Mouse (Mus musculus) CH12.LX (cell line): ENCODE measurements around the gene Tspyl1. TPM values are rescaled to one million over a fixed set of nuclear protein-coding genes. Genes with fewer than 3 reads are reported as not detected.

ENCODE experiments used
- DNase-seq: peaks from one replicate; pipeline ENCODE4 v3.0.0-alpha.2; 2013; ENCODE audit errors: extremely low read depth
- H3K27ac ChIP-seq: 2 replicates; pipeline ENCODE4 v1.5.1; 2012; ENCODE audit warnings: low read depth, mild to moderate bottlenecking, control low read depth, moderate library complexity; ENCODE audit not compliant: insufficient read depth
- H3K27me3 ChIP-seq: replicated peaks from 2 replicates; pipeline ENCODE3; 2012; ENCODE audit warnings: inconsistent platforms
- H3K36me3 ChIP-seq, 2 experiments: replicated peaks in 1 of 2; 2 replicates each; pipeline versions ENCODE3 to v1.6.1; 2012; ENCODE audit warnings: inconsistent platforms in 1 of 2, low read length in 1 of 2, mild to moderate bottlenecking in 1 of 2, mixed read lengths in 1 of 2, moderate library complexity in 1 of 2; ENCODE audit not compliant: control insufficient read depth in 1 of 2, insufficient read depth in 1 of 2
- H3K4me1 ChIP-seq, 2 experiments: 2 replicates each; pipeline ENCODE4 v1.6.1; 2012; ENCODE audit warnings: inconsistent platforms in 1 of 2, moderate library complexity in 1 of 2; ENCODE audit not compliant: insufficient read depth in 2 of 2, control insufficient read depth in 1 of 2
- H3K4me2 ChIP-seq: 2 replicates; pipeline ENCODE4 v1.6.1; 2012; ENCODE audit warnings: low read depth, mild to moderate bottlenecking, control low read depth; ENCODE audit not compliant: poor library complexity, insufficient read depth, severe bottlenecking
- H3K4me3 ChIP-seq, 3 experiments: fragments of 150-350 bp in 1 of 3; sonication (generic) in 1 of 3; replicated peaks in 1 of 3; 2 replicates each; pipeline versions ENCODE3 to v1.5.1; 2011 to 2012; ENCODE audit warnings: low read depth in 2 of 3, low read length in 2 of 3, mild to moderate bottlenecking in 2 of 3, moderate library complexity in 2 of 3, control low read depth in 1 of 3, improper control_type of control experiment in 1 of 3, inconsistent platforms in 1 of 3, mixed read lengths in 1 of 3; ENCODE audit not compliant: poor library complexity in 1 of 3
- H3K79me2 ChIP-seq: replicated peaks from 2 replicates; pipeline ENCODE4 v1.6.1; 2012; ENCODE audit warnings: mild to moderate bottlenecking, moderate library complexity; ENCODE audit not compliant: control insufficient read depth, poor library complexity, insufficient read depth, severe bottlenecking; ENCODE audit errors: extremely low read depth
- H3K9ac ChIP-seq: 2 replicates; pipeline ENCODE4 v1.6.1; 2012; ENCODE audit warnings: low read depth, mild to moderate bottlenecking, control low read depth, moderate library complexity; ENCODE audit not compliant: insufficient read depth
- H3K9me3 ChIP-seq: replicated peaks from 2 replicates; pipeline ENCODE3; 2012; ENCODE audit warnings: low read length, inconsistent platforms, mixed read lengths
- BHLHE40 ChIP-seq: IDR thresholded peaks from 2 replicates; pipeline ENCODE4 v1.6.1; 2011; ENCODE audit warnings: mild to moderate bottlenecking, low read depth, low read length, improper control_type of control experiment
- CHD1 ChIP-seq: IDR thresholded peaks from 2 replicates; pipeline ENCODE4 v1.6.1; 2012; ENCODE audit warnings: low read depth, low read length, improper control_type of control experiment, inconsistent platforms
- CHD2 ChIP-seq: IDR thresholded peaks from 2 replicates; pipeline ENCODE4 v1.6.1; 2011; ENCODE audit warnings: low read length, improper control_type of control experiment
- CTCF ChIP-seq, 2 experiments: IDR thresholded peaks in 1 of 2; conservative IDR thresholded peaks in 1 of 2; 2 replicates each; pipeline ENCODE4 v1.5.1; 2011 to 2012; ENCODE audit warnings: low read depth in 2 of 2, low read length in 2 of 2, improper control_type of control experiment in 1 of 2, inconsistent platforms in 1 of 2, mild to moderate bottlenecking in 1 of 2, moderate library complexity in 1 of 2
- E2F4 ChIP-seq: IDR thresholded peaks from 2 replicates; pipeline ENCODE4 v1.6.1; 2011; ENCODE audit warnings: low read depth, low read length, improper control_type of control experiment; ENCODE audit not compliant: insufficient replicate concordance
- ELF1 ChIP-seq: IDR thresholded peaks from 2 replicates; pipeline ENCODE4 v1.6.1; 2014; ENCODE audit warnings: low read depth, mild to moderate bottlenecking, inconsistent platforms, low read length, improper control_type of control experiment
- EP300 ChIP-seq: IDR thresholded peaks from 2 replicates; pipeline ENCODE4 v1.6.1; 2011; ENCODE audit warnings: low read length, improper control_type of control experiment
- ETS1 ChIP-seq: conservative IDR thresholded peaks from 2 replicates; pipeline ENCODE4 v1.6.1; 2012; ENCODE audit warnings: low read depth, mild to moderate bottlenecking, inconsistent platforms, low read length, improper control_type of control experiment, moderate library complexity
- GABPA ChIP-seq: IDR thresholded peaks from 2 replicates; pipeline ENCODE4 v1.6.1; 2012; ENCODE audit warnings: low read depth, low read length, improper control_type of control experiment, inconsistent platforms; ENCODE audit not compliant: insufficient replicate concordance
- HCFC1 ChIP-seq: IDR thresholded peaks from 2 replicates; pipeline ENCODE4 v1.6.1; 2012; ENCODE audit warnings: low read depth, mild to moderate bottlenecking, inconsistent platforms, low read length, improper control_type of control experiment
- IRF4 ChIP-seq: IDR thresholded peaks from 2 replicates; pipeline ENCODE4 v1.6.1; 2014; ENCODE audit warnings: low read depth, mild to moderate bottlenecking, inconsistent platforms, low read length, improper control_type of control experiment
- JUND ChIP-seq: conservative IDR thresholded peaks from 2 replicates; pipeline ENCODE4 v1.6.1; 2011; ENCODE audit warnings: low read depth, low read length, improper control_type of control experiment
- MAFK ChIP-seq: IDR thresholded peaks from 2 replicates; pipeline ENCODE4 v1.6.1; 2011; ENCODE audit warnings: low read length, improper control_type of control experiment; ENCODE audit not compliant: insufficient replicate concordance
- MAZ ChIP-seq: IDR thresholded peaks from 2 replicates; pipeline ENCODE4 v1.6.1; 2012; ENCODE audit warnings: low read depth, mild to moderate bottlenecking, inconsistent platforms, low read length, improper control_type of control experiment, moderate library complexity
- MEF2A ChIP-seq: IDR thresholded peaks from 2 replicates; pipeline ENCODE4 v1.6.1; 2014; ENCODE audit warnings: low read depth, mild to moderate bottlenecking, inconsistent platforms, low read length, improper control_type of control experiment, borderline replicate concordance
- MXI1 ChIP-seq: IDR thresholded peaks from 2 replicates; pipeline ENCODE4 v1.6.1; 2011; ENCODE audit warnings: mild to moderate bottlenecking, low read depth, low read length, improper control_type of control experiment
- MYC ChIP-seq: IDR thresholded peaks from 2 replicates; pipeline ENCODE4 v1.6.1; 2011; ENCODE audit warnings: low read depth, mild to moderate bottlenecking, improper control_type of control experiment, low read length
- NELFE ChIP-seq: IDR thresholded peaks from 2 replicates; pipeline ENCODE4 v1.6.1; 2011; ENCODE audit warnings: low read depth, low read length, improper control_type of control experiment
- NRF1 ChIP-seq: IDR thresholded peaks from 2 replicates; pipeline ENCODE4 v1.6.1; 2014; ENCODE audit warnings: low read depth, mild to moderate bottlenecking, inconsistent platforms, low read length, improper control_type of control experiment, moderate library complexity
- POLR2A ChIP-seq: IDR thresholded peaks from 2 replicates; pipeline ENCODE4 v1.6.1; 2011; ENCODE audit warnings: low read depth, mild to moderate bottlenecking, improper control_type of control experiment, low read length
- POLR2AphosphoS2 ChIP-seq: IDR thresholded peaks from 2 replicates; pipeline ENCODE4 v1.6.1; 2011; ENCODE audit warnings: low read depth, low read length, improper control_type of control experiment
- RAD21 ChIP-seq: IDR thresholded peaks from 2 replicates; pipeline ENCODE4 v1.6.1; 2011; ENCODE audit warnings: low read depth, mild to moderate bottlenecking, low read length, improper control_type of control experiment, moderate library complexity
- RCOR1 ChIP-seq: conservative IDR thresholded peaks from 2 replicates; pipeline ENCODE4 v1.6.1; 2012; ENCODE audit warnings: low read depth, mild to moderate bottlenecking, inconsistent platforms, low read length, improper control_type of control experiment
- SIN3A ChIP-seq: IDR thresholded peaks from 2 replicates; pipeline ENCODE4 v1.6.1; 2012; ENCODE audit warnings: low read length, improper control_type of control experiment, inconsistent platforms
- SMC3 ChIP-seq: IDR thresholded peaks from 2 replicates; pipeline ENCODE4 v1.6.1; 2011; ENCODE audit warnings: low read depth, low read length, improper control_type of control experiment
- TBP ChIP-seq: conservative IDR thresholded peaks from 2 replicates; pipeline ENCODE4 v1.6.1; 2011; ENCODE audit warnings: low read depth, low read length, improper control_type of control experiment
- USF1 ChIP-seq: IDR thresholded peaks from 2 replicates; pipeline ENCODE4 v1.6.1; 2014; ENCODE audit warnings: low read depth, mild to moderate bottlenecking, inconsistent platforms, low read length, improper control_type of control experiment
- ZKSCAN1 ChIP-seq: IDR thresholded peaks from 2 replicates; pipeline ENCODE4 v1.6.1; 2012; ENCODE audit warnings: low read depth, inconsistent platforms, low read length, improper control_type of control experiment, borderline replicate concordance
- ZMIZ1 ChIP-seq: IDR thresholded peaks from 2 replicates; pipeline ENCODE4 v1.6.1; 2012; ENCODE audit warnings: low read depth, mild to moderate bottlenecking, inconsistent platforms, low read length, improper control_type of control experiment
- ZNF384 ChIP-seq: IDR thresholded peaks from 2 replicates; pipeline ENCODE4 v1.6.1; 2012; ENCODE audit warnings: low read depth, low read length, improper control_type of control experiment, inconsistent platforms
- dilution Hi-C: fragments of 300-500 bp; cut with MboI; formaldehyde crosslinking; loops from 2 replicates; pipeline ENCODE4 v1.14.3; 2020; ENCODE audit warnings: low sequenced_read_pairs; ENCODE audit not compliant: extremely low pct_unique_long_range_greater_than_20kb, extremely low pct_ligation_motif_present
- in situ Hi-C: fragments of 300-500 bp; cut with MboI; formaldehyde crosslinking; loops from 3 replicates; pipeline ENCODE4 v1.14.3; 2019; ENCODE audit warnings: low sequenced_read_pairs, low pct_ligation_motif_present, low pct_unique_long_range_greater_than_20kb, mixed read lengths
- polyA plus RNA-seq: library from polyadenylated mRNA; unstranded; fragments of >175 nt; gene quantifications from 2 replicates; pipeline ENCODE4 v1.2.1, GENCODE M21; 2012; ENCODE audit warnings: low read depth; ENCODE audit not compliant: insufficient read length
- total RNA-seq, 2 experiments: library from RNA; depleted of rRNA; stranded (reverse); fragments of 300-350 nt in 1 of 2; fragments of >200 nt in 1 of 2; gene quantifications; 2 replicates each; pipeline ENCODE4 v1.2.3; 2012 to 2014

The Tspyl1 gene
- total and polyA plus RNA-seq, 3 experiments, result 18.9 to 23.7 (median 19.7) TPM

- TF ChIP-seq MAZ, result no peak
- TF ChIP-seq POLR2A, result no peak
- no peak for TF ChIP-seq GABPA
- TF ChIP-seq SMC3, result no peak
- TF ChIP-seq CHD1, result no peak
- no peak for TF ChIP-seq TBP
- no peak for TF ChIP-seq CHD2
- no peak for TF ChIP-seq JUND
- TF ChIP-seq MAFK, result no peak
- no peak for TF ChIP-seq USF1
- no peak for TF ChIP-seq ELF1
- TF ChIP-seq EP300, result no peak
- no peak overlapping the region for H3K4me2 ChIP-seq
- peaks cover 0 to 6% of the 10 kb centered on the region in 2 experiments; a peak in 1 of 4 replicates for H3K4me1 ChIP-seq
- no peaks in the 10 kb centered on the region for H3K27me3 ChIP-seq
- H3K27ac ChIP-seq, result no peak overlapping the region
- no peak overlapping the region for H3K4me3 ChIP-seq
- dilution Hi-C loops (no loop called here), in situ Hi-C loops (no loop called here)
- H3K9ac ChIP-seq, result no peak overlapping the region
- H3K9me3 ChIP-seq, result no peaks in the 10 kb centered on the region
- DNase-seq, result no peak
- no peaks in the 10 kb centered on the region for H3K36me3 ChIP-seq
- no peaks in the 10 kb centered on the region for H3K79me2 ChIP-seq
These were observed 10.3 kb upstream of the Tspyl1 start for GRCm38 (mm10) chr10:34271681-34272080.

- Histone ChIP-seq H3K9ac (peak overlapping the region; percentile 60; the same call in 1 of the 2 replicates), H3K27me3 (no peaks in the 10 kb centered on the region), H3K79me2 (peaks cover 23% of the 10 kb centered on the region), H3K27ac (no peak overlapping the region), H3K36me3 (peaks cover 0 to 5% of the 10 kb centered on the region in 2 experiments), H3K4me2 (peak overlapping the region; percentile 97), H3K4me1 (peaks cover 0 to 16% of the 10 kb centered on the region in 2 experiments; a peak in 1 of 4 replicates), H3K4me3 (peak overlapping the region; percentile 59 to 99 (median 64)), H3K9me3 (no peaks in the 10 kb centered on the region)
- dilution Hi-C loops (no loop called here), in situ Hi-C loops (no loop called here)
- peak; percentile 73 for DNase-seq
- TF ChIP-seq MYC (peak; percentile 40), CHD2 (no peak), MEF2A (peak; percentile 30; the same call in 1 of the 2 replicates), TBP (no peak), HCFC1 (no peak), RAD21 (peak; percentile 80), GABPA (no peak), RCOR1 (no peak; the same call in 1 of the 2 replicates), ZKSCAN1 (no peak), ETS1 (no peak; the same call in 1 of the 2 replicates), E2F4 (0 out of 2 replicates have a peak, but pooled peaks have one; percentile 12), ZNF384 (no peak), IRF4 (0 out of 2 replicates have a peak, but pooled peaks have one; percentile 2), MAFK (no peak), NRF1 (no peak), MXI1 (peak; percentile 55), USF1 (no peak), EP300 (0 out of 2 replicates have a peak, but pooled peaks have one; percentile 10), CTCF (conservative IDR thresholded peaks at IDR 0.05 in 1 of 2, IDR thresholded peaks at IDR 0.05 in 1 of 2; ENCODE audit: low read depth in 2 of 2, low read length in 2 of 2) (peak; percentile 47 to 88), CHD1 (no peak), BHLHE40 (peak; percentile 19; the same call in 1 of the 2 replicates), ZMIZ1 (no peak), SIN3A (peak; percentile 69; the same call in 1 of the 2 replicates), SMC3 (peak; percentile 74), NELFE (0 out of 2 replicates have a peak, but pooled peaks have one; percentile 21), MAZ (no peak), POLR2AphosphoS2 (no peak), JUND (peak; percentile 47; the same call in 1 of the 2 replicates)
These were observed 1.3 kb upstream of the Tspyl1 start for GRCm38 (mm10) chr10:34280591-34281175.
